Mouse (Mus musculus) hindbrain, embryonic 11.5 days (tissue): ENCODE data around the gene Slco2b1. TPM values are rescaled to one million over a fixed set of nuclear protein-coding genes. Genes with fewer than 3 reads are reported as not detected.
"Not testable (repeated sequence)": the region's sequence is repeated elsewhere in the genome, so short reads cannot be mapped to it uniquely, and the experiment has no call there.

Experiments used
- ATAC-seq: fragments of 200-750 bp; cut with Nextera tagmentation; 2 replicates; pipeline ENCODE4 v1.8.0; 2017; ENCODE audit warnings: mild to moderate bottlenecking, moderate TSS enrichment, moderate library complexity; ENCODE audit not compliant: low FRiP score
- DNase-seq: peaks from one replicate; pipeline ENCODE4 v3.0.0-alpha.2; 2015; ENCODE audit warnings: low spot score
- H3K27ac ChIP-seq: fragments of 300-500 bp; sonication (generic); 2 replicates; pipeline ENCODE4 v1.5.1; 2014; ENCODE audit warnings: mild to moderate bottlenecking, low read depth, low read length
- H3K27me3 ChIP-seq: fragments of 300-500 bp; sonication (generic); 2 replicates; pipeline ENCODE4 v1.6.1; 2014; ENCODE audit warnings: mild to moderate bottlenecking, low read length, moderate library complexity, mixed read lengths; ENCODE audit not compliant: control insufficient read depth, insufficient read depth
- H3K36me3 ChIP-seq: fragments of 300-500 bp; sonication (generic); 2 replicates; pipeline ENCODE4 v1.6.1; 2014; ENCODE audit warnings: mild to moderate bottlenecking, low read length, moderate library complexity, mixed read lengths; ENCODE audit not compliant: control insufficient read depth, insufficient read depth
- H3K4me1 ChIP-seq: fragments of 300-500 bp; sonication (generic); replicated peaks from 2 replicates; pipeline ENCODE4 v1.6.1; 2014; ENCODE audit warnings: low read length, mixed read lengths; ENCODE audit not compliant: control insufficient read depth, insufficient read depth
- H3K4me2 ChIP-seq: fragments of 300-500 bp; sonication (generic); replicated peaks from 2 replicates; pipeline ENCODE4 v1.6.1; 2014; ENCODE audit warnings: mild to moderate bottlenecking, low read depth, low read length
- H3K4me3 ChIP-seq: fragments of 300-500 bp; sonication (generic); 2 replicates; pipeline ENCODE4 v1.5.1; 2014; ENCODE audit warnings: low read depth, low read length
- H3K9ac ChIP-seq: fragments of 300-500 bp; sonication (generic); 2 replicates; pipeline ENCODE4 v1.6.1; 2014; ENCODE audit warnings: low read depth, low read length
- H3K9me3 ChIP-seq: fragments of 300-500 bp; sonication (generic); 2 replicates; pipeline ENCODE4 v1.6.1; 2016; ENCODE audit warnings: low read length; ENCODE audit not compliant: control insufficient read depth
- WGBS: fragments of 180-500 bp; shearing (Covaris S2); extraction: QIAGEN DNeasy Blood & Tissue Kit; methylation state at CpG from one replicate; pipeline ENCODE4 v1.1.7; 2014; 5-methylcytosine and 5-hydroxymethylcytosine counted together
- polyA plus RNA-seq: library from polyadenylated mRNA; unstranded; fragments of >200 nt; fragmentation: Nextera tagmentation; extraction: Ambion mirVana; gene quantifications from 2 replicates; pipeline ENCODE4 v1.2.1, GENCODE M21; 2014

Slco2b1 gene
- 2.1 and 2.4 TPM in 2 replicates for polyA plus RNA-seq

DNA sequence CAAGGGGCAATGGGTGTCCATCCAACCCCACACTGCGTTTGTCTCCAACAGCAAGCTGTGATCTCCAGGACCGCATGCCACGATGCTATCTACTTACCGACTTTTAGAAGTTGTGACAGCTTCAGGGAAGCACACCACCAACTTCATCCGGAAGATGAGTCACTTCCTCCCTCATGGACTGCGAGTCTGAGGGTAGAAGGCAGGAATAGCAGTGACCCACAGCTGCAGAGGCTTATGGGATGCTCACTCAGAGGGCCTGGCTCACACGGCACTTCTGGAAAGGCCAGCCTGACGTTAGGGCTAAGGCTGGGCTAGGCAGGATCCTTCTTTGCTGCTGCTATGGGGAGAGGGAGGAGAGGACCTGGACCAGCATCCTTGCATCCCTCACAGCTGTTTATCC is at the start of gene Slco2b1:
TSS of gene Slco2b1 (minus strand) at position 175 of the 400 bp plus-strand sequence.
- no peak for DNase-seq
- no peak within 1 kb of the TSS for H3K4me2 ChIP-seq
- H3K36me3 ChIP-seq: no peaks in the 10 kb centered on the region
- 77% methylated on average over 8 of the region's 8 CpGs for WGBS
- H3K4me3 ChIP-seq: no peak within 1 kb of the TSS
- H3K4me1 ChIP-seq: no peaks in the 10 kb centered on the region
- H3K27ac ChIP-seq: no peak within 1 kb of the TSS
- ATAC-seq: no peak
- H3K27me3 ChIP-seq: no peaks in the 10 kb centered on the region
- no peak within 1 kb of the TSS for H3K9ac ChIP-seq
- H3K9me3 ChIP-seq: no peaks in the 10 kb centered on the region

DNA sequence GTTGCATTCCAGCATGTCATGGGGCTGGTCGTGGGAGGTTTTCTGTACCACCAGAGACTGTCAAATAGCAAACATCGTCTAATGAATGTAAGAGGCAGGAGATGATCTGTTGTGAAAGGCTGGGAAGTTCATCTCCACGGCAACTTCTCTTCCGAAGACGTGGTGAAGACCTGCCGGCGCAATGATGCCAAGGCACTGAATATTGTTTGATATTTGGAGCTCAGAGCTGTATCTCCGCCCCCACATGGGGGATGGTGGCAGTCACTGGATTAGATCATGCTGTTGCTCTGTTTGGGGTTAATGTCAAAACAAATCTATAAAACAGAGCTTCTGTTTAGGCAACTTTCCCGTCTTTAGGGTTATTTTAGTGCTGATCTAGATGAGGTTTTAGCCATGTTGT is 28.1 kb upstream of the Slco2b1 start:
- WGBS: 60% methylated on average over 9 of the region's 9 CpGs
- ATAC-seq: no peak
- DNase-seq: no peak

DNA sequence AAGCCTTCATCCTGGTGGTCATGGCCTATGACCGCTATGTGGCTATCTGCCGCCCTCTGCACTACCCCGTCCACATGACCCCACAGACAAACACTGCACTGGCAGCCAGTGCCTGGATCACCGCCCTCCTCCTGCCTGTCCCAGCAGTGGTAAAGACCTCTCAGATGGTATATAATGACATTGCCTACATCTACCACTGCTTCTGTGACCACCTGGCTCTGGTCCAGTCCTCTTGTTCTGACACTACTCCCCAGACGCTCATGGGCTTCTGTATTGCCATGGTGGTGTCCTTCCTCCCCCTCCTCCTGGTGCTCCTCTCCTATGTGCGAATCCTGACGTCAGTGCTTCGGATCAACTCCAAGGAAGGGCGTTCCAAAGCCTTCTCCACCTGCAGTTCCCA is 24.4 kb upstream of the Slco2b1 start:
- not testable (repeated sequence) for H3K4me2 ChIP-seq, H3K36me3 ChIP-seq, H3K4me3 ChIP-seq, ATAC-seq, H3K27me3 ChIP-seq, H3K4me1 ChIP-seq, H3K9me3 ChIP-seq, H3K9ac ChIP-seq, DNase-seq, H3K27ac ChIP-seq
- WGBS: 93% methylated on average over 9 of the region's 9 CpGs

More for the DNA sequence above, 28.1 kb upstream of the Slco2b1 start:
- Histone ChIP-seq H3K36me3 (no peaks in the 10 kb centered on the region), H3K4me1 (no peaks in the 10 kb centered on the region), H3K9me3 (no peaks in the 10 kb centered on the region), H3K27ac (no peak overlapping the region), H3K9ac (no peak overlapping the region), H3K27me3 (no peaks in the 10 kb centered on the region), H3K4me2 (no peak overlapping the region), H3K4me3 (no peak overlapping the region)

DNA sequence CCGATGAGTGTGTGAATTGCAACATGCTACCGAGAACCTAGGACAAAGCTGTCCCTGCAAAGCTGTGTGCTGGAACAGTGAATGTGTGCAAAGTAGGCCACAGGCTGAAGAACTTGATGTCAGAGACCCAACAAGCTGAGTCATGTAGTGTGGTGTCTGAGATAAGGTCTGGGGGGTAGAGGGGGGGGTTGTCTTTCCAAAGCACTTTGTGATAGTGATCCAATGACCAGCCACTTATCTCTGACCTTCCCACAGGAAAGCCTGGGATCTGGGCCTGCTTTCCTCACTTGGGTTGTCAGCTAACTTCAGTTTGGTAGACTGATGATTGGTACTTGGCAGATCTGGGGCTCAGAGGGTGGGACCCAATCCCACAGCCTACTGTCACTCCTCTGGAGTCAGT is 23.5 kb upstream of the Slco2b1 start:
- 95% methylated on average over 2 of the region's 2 CpGs for WGBS

DNA sequence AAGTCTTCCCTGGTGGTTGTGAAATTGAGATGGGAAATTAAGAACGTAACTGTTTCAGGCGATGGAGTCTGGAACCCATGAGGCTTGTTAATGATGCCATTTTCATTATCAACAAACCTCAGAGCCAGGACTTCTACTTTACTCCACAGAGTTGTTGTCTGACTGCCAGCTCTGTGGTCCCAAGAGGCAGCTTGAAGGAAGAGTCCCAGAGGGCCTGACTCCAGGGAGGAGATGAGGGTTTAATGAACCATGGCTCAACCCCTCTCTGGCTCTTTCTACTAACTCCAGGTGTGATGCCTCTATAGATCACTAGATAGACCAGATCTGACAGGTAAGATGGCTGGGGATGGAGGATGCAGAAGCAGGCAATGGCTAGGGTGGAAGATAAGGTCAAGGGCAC is 18.8 kb upstream of the Slco2b1 start, which contains the start of gene Olfr520:
TSS of gene Olfr520 (plus strand) at position 301 of the 400 bp plus-strand sequence.
- WGBS: 95% methylated on average over 2 of the region's 2 CpGs
- Histone ChIP-seq H3K27ac (no peak within 1 kb of the TSS), H3K9ac (no peak within 1 kb of the TSS), H3K9me3 (no peaks in the 10 kb centered on the region), H3K36me3 (no peaks in the 10 kb centered on the region), H3K4me1 (no peaks in the 10 kb centered on the region), H3K4me3 (no peak within 1 kb of the TSS), H3K4me2 (no peak within 1 kb of the TSS), H3K27me3 (no peaks in the 10 kb centered on the region)
- DNase-seq: no peak
- no peak for ATAC-seq

More for the DNA sequence above, 23.5 kb upstream of the Slco2b1 start:
- DNase-seq (no peak), ATAC-seq (no peak)
- H3K4me3 ChIP-seq: no peak overlapping the region
- H3K4me1 ChIP-seq: no peaks in the 10 kb centered on the region
- no peak overlapping the region for H3K9ac ChIP-seq
- H3K9me3 ChIP-seq: no peaks in the 10 kb centered on the region
- no peak overlapping the region for H3K27ac ChIP-seq
- H3K36me3 ChIP-seq: no peaks in the 10 kb centered on the region
- no peaks in the 10 kb centered on the region for H3K27me3 ChIP-seq
- H3K4me2 ChIP-seq: no peak overlapping the region

DNA sequence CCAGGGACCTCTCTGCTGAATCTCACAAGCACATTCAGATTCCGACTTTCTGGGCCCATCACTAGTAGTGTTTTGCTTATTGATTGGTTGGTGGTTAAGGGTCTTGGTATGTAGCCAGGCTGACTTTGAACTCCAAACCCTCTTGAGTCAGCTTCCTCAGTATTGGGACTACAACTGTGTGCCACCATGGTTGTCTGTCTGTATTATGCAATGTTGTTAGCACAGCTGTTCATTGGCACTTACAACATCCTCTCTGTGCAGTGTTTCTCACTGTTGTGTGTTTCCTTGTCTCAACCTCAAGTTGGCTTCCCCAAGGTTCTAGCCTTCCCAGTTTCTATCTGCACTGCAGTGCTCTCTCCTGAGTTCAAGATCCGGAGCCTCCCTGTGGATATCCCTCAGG is 5.4 kb upstream of the Slco2b1 start:
- Histone ChIP-seq H3K4me2 (no peak overlapping the region), H3K36me3 (no peaks in the 10 kb centered on the region), H3K9me3 (no peaks in the 10 kb centered on the region), H3K27me3 (no peaks in the 10 kb centered on the region), H3K27ac (no peak overlapping the region), H3K4me3 (no peak overlapping the region), H3K9ac (no peak overlapping the region), H3K4me1 (no peaks in the 10 kb centered on the region)
- WGBS: 89% methylated on average over 2 of the region's 2 CpGs
- ATAC-seq (no peak), DNase-seq (no peak)

DNA sequence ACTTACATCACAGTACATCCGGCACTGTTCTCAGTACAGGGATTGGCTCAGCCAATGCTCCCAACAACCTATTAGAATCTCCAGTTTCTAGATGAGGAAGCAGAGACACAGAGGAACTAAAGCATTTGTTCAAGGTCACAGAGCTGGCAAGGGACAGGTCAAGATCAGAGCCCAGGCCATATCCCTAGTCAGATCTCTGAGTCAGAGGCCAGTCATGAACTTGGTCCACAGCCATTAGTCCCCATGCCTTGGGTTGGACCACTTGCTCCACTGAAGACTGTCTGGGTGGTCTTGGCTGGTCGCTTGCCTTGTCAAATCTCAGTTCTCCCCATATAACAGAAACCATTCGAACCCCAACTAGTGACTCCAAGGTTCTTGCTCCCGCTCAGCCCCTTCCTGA is 1.3 kb upstream of the Slco2b1 start:
- no peak overlapping the region for H3K9ac ChIP-seq
- no peak overlapping the region for H3K4me3 ChIP-seq
- no peak overlapping the region for H3K27ac ChIP-seq
- WGBS: 86% methylated on average over 4 of the region's 4 CpGs
- no peaks in the 10 kb centered on the region for H3K4me1 ChIP-seq
- H3K4me2 ChIP-seq: no peak overlapping the region
- H3K36me3 ChIP-seq: no peaks in the 10 kb centered on the region
- DNase-seq: no peak
- H3K9me3 ChIP-seq: no peaks in the 10 kb centered on the region
- H3K27me3 ChIP-seq: no peaks in the 10 kb centered on the region
- ATAC-seq: no peak

DNA sequence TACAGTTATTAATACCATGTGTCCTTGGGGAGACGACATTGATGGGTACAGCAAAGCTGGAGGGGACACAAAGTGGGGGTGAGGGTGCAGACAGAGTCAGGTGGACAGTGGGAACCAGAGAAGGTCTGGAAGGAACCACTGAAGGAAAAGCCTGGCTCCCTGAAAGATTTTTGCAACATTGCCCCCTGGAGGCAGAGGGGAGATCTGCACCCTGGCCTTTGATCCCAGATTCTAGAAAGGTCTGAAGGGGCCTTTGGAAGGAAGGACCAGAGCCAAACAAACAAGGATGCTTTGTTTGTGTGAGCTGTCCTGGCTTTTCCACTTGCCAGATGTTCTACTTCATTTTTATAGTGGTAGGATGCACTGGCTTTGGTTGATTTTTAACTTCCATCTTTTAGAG is 664 bp downstream of the Slco2b1 start:
- no peak overlapping the region for H3K4me2 ChIP-seq
- no peaks in the 10 kb centered on the region for H3K4me1 ChIP-seq
- H3K9me3 ChIP-seq: no peaks in the 10 kb centered on the region
- DNase-seq (peak; percentile 84), ATAC-seq (no peak)
- H3K27ac ChIP-seq: no peak overlapping the region
- no peak overlapping the region for H3K9ac ChIP-seq
- WGBS: 19% methylated on average over 1 of the region's 1 CpGs
- H3K36me3 ChIP-seq: no peaks in the 10 kb centered on the region
- no peak overlapping the region for H3K4me3 ChIP-seq
- H3K27me3 ChIP-seq: no peaks in the 10 kb centered on the region

DNA sequence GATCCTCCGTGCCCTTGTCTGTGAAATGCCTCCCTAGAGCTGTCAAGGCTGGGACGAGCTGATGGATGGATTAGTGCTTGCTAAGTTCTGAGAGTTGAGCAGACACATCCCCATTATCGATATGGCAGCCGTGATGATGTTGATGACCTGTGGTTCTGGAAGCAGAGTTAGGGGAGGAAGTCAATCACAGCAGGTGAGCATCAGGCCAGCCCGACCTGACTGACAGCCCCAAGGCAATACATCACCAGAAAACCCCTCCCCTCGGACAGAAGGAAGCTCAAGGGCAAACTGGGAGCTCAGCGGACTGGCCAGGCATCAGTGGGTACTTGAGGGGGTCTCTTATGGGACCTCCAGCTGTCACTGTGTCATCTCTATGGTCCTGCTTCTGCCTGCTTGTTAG is 1.1 kb downstream of the Slco2b1 start:
- H3K36me3 ChIP-seq: no peaks in the 10 kb centered on the region
- no peak overlapping the region for H3K4me3 ChIP-seq
- no peak overlapping the region for H3K4me2 ChIP-seq
- no peaks in the 10 kb centered on the region for H3K27me3 ChIP-seq
- no peak overlapping the region for H3K27ac ChIP-seq
- DNase-seq (no peak), ATAC-seq (no peak)
- H3K9me3 ChIP-seq: no peaks in the 10 kb centered on the region
- no peaks in the 10 kb centered on the region for H3K4me1 ChIP-seq
- no peak overlapping the region for H3K9ac ChIP-seq
- WGBS: 61% methylated on average over 7 of the region's 7 CpGs
